Mouse (Mus musculus) kidney, embryonic 15.5 days (tissue): ENCODE data around the gene Aspg. TPM values are rescaled to one million over a fixed set of nuclear protein-coding genes. Genes with fewer than 3 reads are reported as not detected.

Source experiments
- ATAC-seq: fragments of 200-750 bp; cut with Nextera tagmentation; replicated peaks from 2 replicates; pipeline ENCODE4 v1.8.0; 2017; ENCODE audit warnings: moderate TSS enrichment; ENCODE audit not compliant: low FRiP score
- H3K27ac ChIP-seq: fragments of 300-500 bp; sonication (generic); 2 replicates; pipeline ENCODE4 v1.5.1; 2015; ENCODE audit warnings: mild to moderate bottlenecking, inconsistent platforms
- H3K27me3 ChIP-seq: fragments of 300-500 bp; sonication (generic); 2 replicates; pipeline ENCODE4 v1.6.1; 2015; ENCODE audit warnings: inconsistent platforms
- H3K36me3 ChIP-seq: fragments of 300-500 bp; sonication (generic); 2 replicates; pipeline ENCODE4 v1.6.1; 2015; ENCODE audit warnings: inconsistent platforms
- H3K4me1 ChIP-seq: fragments of 300-500 bp; sonication (generic); 2 replicates; pipeline ENCODE4 v1.6.1; 2015; ENCODE audit warnings: inconsistent platforms
- H3K4me2 ChIP-seq: fragments of 300-500 bp; sonication (generic); 2 replicates; pipeline ENCODE4 v1.6.1; 2015; ENCODE audit warnings: moderate library complexity, mild to moderate bottlenecking, inconsistent platforms
- H3K4me3 ChIP-seq: fragments of 300-500 bp; sonication (generic); replicated peaks from 2 replicates; pipeline ENCODE4 v1.5.1; 2015; ENCODE audit warnings: mild to moderate bottlenecking, inconsistent platforms
- H3K9ac ChIP-seq: fragments of 300-500 bp; sonication (generic); 2 replicates; pipeline ENCODE4 v1.6.1; 2015; ENCODE audit warnings: mild to moderate bottlenecking, inconsistent platforms
- H3K9me3 ChIP-seq: fragments of 300-500 bp; sonication (generic); replicated peaks from 2 replicates; pipeline ENCODE4 v1.6.1; 2016; ENCODE audit warnings: inconsistent platforms
- WGBS: fragments of 180-500 bp; shearing (Covaris S2); methylation state at CpG from one replicate; pipeline ENCODE4 v1.1.7; 2015; ENCODE audit warnings: mixed read lengths; 5-methylcytosine and 5-hydroxymethylcytosine counted together
- polyA plus RNA-seq: library from polyadenylated mRNA; unstranded; fragments of >200 nt; fragmentation: Nextera tagmentation; extraction: Ambion mirVana; gene quantifications from 2 replicates; pipeline ENCODE4 v1.2.1, GENCODE M21; 2015

Gene Aspg
- polyA plus RNA-seq, 1 experiment from 2014 or later, result 1.9 TPM

- Histone ChIP-seq H3K27ac (no peak overlapping the region), H3K36me3 (no peaks in the 10 kb centered on the region), H3K4me1 (peaks cover 21% of the 10 kb centered on the region), H3K4me2 (no peak overlapping the region), H3K27me3 (0 out of 2 replicates have a peak, but pooled peaks cover 20% of the 10 kb centered on the region), H3K9ac (no peak overlapping the region), H3K9me3 (no peaks in the 10 kb centered on the region), H3K4me3 (no peak overlapping the region)
- WGBS, result 77% methylated on average over 7 of the region's 7 CpGs
- ATAC-seq, result no peak
Measured at GRCm38 (mm10) chr12:112117649-112118048, 11.2 kb downstream of the Aspg start.

DNA sequence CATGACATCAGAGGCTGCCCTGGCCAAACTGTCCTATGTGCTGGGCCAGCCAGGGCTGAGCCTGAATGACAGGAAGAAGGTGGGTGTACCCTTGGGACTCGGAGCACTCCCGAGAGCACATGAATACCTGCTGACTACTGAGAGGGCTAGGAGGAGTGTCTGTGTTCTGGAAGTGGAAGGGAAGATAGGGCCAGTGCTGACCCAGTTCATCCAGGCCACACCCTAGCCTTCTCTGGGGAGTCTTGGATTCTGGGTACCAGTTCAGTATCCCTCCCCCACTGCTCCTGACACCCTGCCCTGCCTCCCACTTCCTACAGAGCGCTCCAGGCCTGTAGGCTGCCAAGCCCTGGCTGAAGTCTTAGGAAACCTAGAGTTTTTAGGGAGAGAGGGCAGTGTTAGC, 14.7 kb downstream of the Aspg start:
- Histone ChIP-seq H3K27me3 (peaks cover under 1% of the 10 kb centered on the region; the same call in 1 of the 2 replicates), H3K36me3 (no peaks in the 10 kb centered on the region), H3K4me3 (no peak overlapping the region), H3K4me2 (no peak overlapping the region), H3K9ac (no peak overlapping the region), H3K27ac (no peak overlapping the region), H3K9me3 (no peaks in the 10 kb centered on the region), H3K4me1 (peaks cover 15% of the 10 kb centered on the region)
- no peak for ATAC-seq
- WGBS, result 80% methylated on average over 3 of the region's 3 CpGs

DNA sequence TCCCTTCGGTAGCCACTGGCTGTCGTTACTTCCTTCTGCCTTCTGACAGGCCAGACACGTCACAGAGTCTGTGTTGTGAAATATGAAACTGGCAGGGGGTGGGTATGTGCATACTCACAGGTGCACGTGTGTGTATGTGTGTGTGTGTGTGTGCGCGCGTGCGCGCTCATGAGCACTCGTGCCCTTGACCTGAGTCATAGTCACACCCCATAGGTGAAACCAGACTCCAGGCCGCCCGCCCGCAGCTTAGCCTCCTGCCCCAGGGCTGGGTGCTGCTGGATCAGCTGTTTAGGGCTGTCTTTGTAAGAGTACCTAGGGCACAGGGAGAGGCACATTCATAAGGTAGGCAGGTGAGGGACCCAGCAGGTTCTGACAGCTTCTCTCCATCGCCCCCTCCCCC, 19.4 kb downstream of the Aspg start:
- Histone ChIP-seq H3K27me3 (peaks cover 11% of the 10 kb centered on the region), H3K36me3 (no peaks in the 10 kb centered on the region), H3K9me3 (no peaks in the 10 kb centered on the region), H3K9ac (no peak overlapping the region), H3K4me1 (peaks cover 25% of the 10 kb centered on the region), H3K4me3 (no peak overlapping the region), H3K27ac (no peak overlapping the region), H3K4me2 (no peak overlapping the region)
- 60% methylated on average over 14 of the region's 14 CpGs for WGBS
- no peak; the same call in 1 of the 2 replicates for ATAC-seq

DNA sequence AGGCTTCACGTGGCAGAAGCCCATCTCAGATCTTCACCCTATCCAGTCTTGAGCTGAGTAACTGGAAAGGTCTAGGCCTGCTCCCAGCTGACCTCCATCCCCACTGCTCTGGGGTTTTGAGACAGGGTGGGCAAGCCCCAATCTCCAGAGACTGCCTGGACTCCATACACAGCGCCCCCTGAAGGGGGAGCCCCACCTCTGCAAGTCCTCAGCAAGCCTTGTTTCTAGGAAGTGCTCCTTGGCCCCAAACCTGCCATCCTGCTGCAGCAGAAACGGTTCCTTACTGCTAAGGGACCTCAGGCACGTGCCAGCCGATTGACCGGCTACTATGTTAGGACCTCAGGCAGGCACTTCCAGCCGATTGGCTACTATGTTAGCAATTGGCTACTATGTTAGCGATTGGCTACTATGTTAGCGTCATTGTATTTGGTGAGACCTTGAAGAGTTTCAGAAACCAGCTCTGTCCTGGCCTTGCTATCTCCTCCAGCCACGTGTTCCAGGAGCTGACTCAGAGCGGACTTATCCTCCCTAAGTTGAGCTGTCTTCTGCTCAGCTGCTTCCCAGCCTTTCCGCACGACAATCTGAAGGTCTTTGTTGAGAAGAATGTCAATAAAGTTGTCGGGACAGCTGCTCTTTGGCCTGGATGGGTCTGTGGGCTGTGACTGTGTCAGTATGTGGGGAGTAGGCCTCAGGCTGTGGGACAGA, 20.6 kb downstream of the Aspg start:
- no peaks in the 10 kb centered on the region for H3K36me3 ChIP-seq
- H3K27me3 ChIP-seq, result peaks cover 23% of the 10 kb centered on the region
- H3K9ac ChIP-seq, result no peak overlapping the region
- no peak for ATAC-seq
- H3K9me3 ChIP-seq, result no peaks in the 10 kb centered on the region
- WGBS, result 64% methylated on average over 14 of the region's 14 CpGs
- no peak overlapping the region for H3K27ac ChIP-seq
- H3K4me3 ChIP-seq, result no peak overlapping the region
- peaks cover 30% of the 10 kb centered on the region for H3K4me1 ChIP-seq
- no peak overlapping the region for H3K4me2 ChIP-seq

DNA sequence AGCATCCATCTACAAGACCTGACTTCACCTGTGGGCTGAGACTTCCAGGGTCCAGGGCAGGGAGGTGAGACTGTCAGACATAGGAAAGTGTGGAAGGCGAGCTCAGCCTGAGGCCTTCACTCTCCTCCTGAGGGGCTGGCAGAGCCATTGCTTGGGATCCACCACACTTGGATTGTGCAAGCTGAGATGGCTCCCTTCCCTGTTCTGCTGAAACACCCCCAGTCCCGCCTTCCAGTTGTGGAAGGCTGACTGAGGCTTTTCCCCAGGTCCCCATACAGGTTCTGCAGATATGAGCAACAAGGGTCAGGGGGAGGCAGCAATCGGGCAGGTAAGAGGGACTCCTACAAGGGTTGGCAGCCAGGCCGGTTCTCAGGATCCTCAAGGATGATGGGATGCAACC, 22.0 kb downstream of the Aspg start:
- WGBS, result 74% methylated on average over 4 of the region's 4 CpGs
- H3K4me1 ChIP-seq, result peaks cover 30% of the 10 kb centered on the region
- peaks cover 37% of the 10 kb centered on the region for H3K27me3 ChIP-seq
- no peak overlapping the region for H3K4me2 ChIP-seq
- H3K9ac ChIP-seq, result no peak overlapping the region
- H3K27ac ChIP-seq, result 0 out of 2 replicates have a peak overlapping the region, but pooled peaks have one; percentile 92
- H3K4me3 ChIP-seq, result no peak overlapping the region
- H3K36me3 ChIP-seq, result no peaks in the 10 kb centered on the region
- no peaks in the 10 kb centered on the region for H3K9me3 ChIP-seq
- ATAC-seq, result no peak

DNA sequence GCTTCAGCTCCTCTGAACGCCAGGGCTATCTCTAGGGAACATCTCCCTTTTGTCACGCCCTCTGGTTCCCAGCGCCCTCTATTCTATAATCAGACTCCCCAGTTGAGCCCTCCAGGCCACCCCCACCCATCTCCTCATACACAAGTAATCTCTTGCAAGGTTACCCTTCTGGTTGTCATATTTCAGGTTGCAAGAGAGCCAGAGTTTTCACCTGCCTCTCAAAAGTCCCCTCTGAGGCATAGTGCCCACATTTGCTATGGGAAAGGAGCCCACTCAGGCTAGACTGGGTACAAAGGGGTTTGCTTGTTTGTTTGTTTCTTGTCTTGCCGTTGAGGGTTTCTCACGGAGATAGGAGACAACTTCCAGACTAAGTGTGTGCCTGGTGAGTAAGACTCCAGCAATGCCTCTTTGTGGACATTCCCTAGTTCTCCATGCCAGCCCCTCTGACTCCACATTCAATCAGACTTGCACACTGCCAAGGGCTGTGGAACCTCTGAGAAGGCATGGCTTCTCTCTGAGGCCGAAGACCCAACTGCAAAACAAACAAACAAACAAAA, 22.9 kb downstream of the Aspg start:
- Histone ChIP-seq H3K9ac (no peak overlapping the region), H3K27me3 (peaks cover 41% of the 10 kb centered on the region), H3K4me2 (peak overlapping the region; percentile 94; the same call in 1 of the 2 replicates), H3K36me3 (no peaks in the 10 kb centered on the region), H3K4me3 (no peak overlapping the region), H3K27ac (peak overlapping the region; percentile 92), H3K4me1 (peaks cover 30% of the 10 kb centered on the region), H3K9me3 (no peaks in the 10 kb centered on the region)
- WGBS, result 55% methylated on average over 6 of the region's 6 CpGs
- no peak for ATAC-seq

- peak; percentile 79 for ATAC-seq
- no peaks in the 10 kb centered on the region for H3K36me3 ChIP-seq
- H3K4me1 ChIP-seq, result peaks cover 29% of the 10 kb centered on the region
- under 1% methylated on average over 64 of the region's 79 CpGs for WGBS
- H3K9me3 ChIP-seq, result no peaks in the 10 kb centered on the region
- H3K9ac ChIP-seq, result peak overlapping the region; percentile 72
- peak overlapping the region; percentile 92 for H3K27ac ChIP-seq
- peak overlapping the region; percentile 94 for H3K4me2 ChIP-seq
- H3K27me3 ChIP-seq, result peaks cover 46% of the 10 kb centered on the region
- peak overlapping the region; percentile 76 for H3K4me3 ChIP-seq
Measured at GRCm38 (mm10) chr12:112130161-112130860, 23.8 kb downstream of the Aspg start.

- ATAC-seq, result no peak
- no peaks in the 10 kb centered on the region for H3K36me3 ChIP-seq
- H3K27me3 ChIP-seq, result peaks cover 52% of the 10 kb centered on the region
- no peaks in the 10 kb centered on the region for H3K9me3 ChIP-seq
- H3K4me3 ChIP-seq, result peak overlapping the region; percentile 76
- WGBS, result 9% methylated on average over 32 of the region's 32 CpGs
- peak overlapping the region; percentile 92 for H3K27ac ChIP-seq
- peak overlapping the region; percentile 72 for H3K9ac ChIP-seq
- H3K4me1 ChIP-seq, result peaks cover 23% of the 10 kb centered on the region
- peak overlapping the region; percentile 94 for H3K4me2 ChIP-seq
Measured at GRCm38 (mm10) chr12:112130957-112131356, 24.5 kb downstream of the Aspg start.

GRCm38 (mm10) chr12:112140231-112140630, 33.8 kb downstream of the Aspg start:
- no peak for ATAC-seq
- Histone ChIP-seq H3K27me3 (peaks cover 71% of the 10 kb centered on the region), H3K27ac (no peak overlapping the region), H3K4me2 (no peak overlapping the region), H3K9me3 (no peaks in the 10 kb centered on the region), H3K9ac (no peak overlapping the region), H3K4me1 (peaks cover 20% of the 10 kb centered on the region), H3K36me3 (no peaks in the 10 kb centered on the region), H3K4me3 (no peak overlapping the region)
- WGBS, result 8% methylated on average over 5 of the region's 5 CpGs

DNA sequence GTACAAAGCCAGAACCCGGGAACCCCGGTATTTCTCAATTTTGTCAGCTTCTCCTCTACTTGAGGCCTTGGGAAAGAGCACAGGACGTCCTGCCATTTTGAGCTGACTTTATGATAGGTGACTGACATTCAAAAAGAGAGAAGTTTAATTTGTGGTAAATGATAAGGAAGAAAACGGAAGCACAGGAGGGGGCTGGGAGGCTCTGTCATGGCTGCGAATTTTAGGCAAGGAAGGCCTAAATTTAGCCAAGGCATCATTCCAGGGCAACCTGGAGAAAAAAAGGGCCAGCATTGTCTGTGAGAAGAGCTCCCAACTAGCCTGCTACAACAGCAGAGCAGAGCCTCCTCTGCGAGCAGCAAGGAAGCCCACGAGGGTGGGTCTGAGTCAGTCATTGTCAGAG, 34.3 kb downstream of the Aspg start:
- H3K27ac ChIP-seq, result no peak overlapping the region
- peaks cover 25% of the 10 kb centered on the region for H3K4me1 ChIP-seq
- H3K9me3 ChIP-seq, result no peaks in the 10 kb centered on the region
- no peak for ATAC-seq
- no peak overlapping the region for H3K9ac ChIP-seq
- 60% methylated on average over 7 of the region's 7 CpGs for WGBS
- peaks cover 68% of the 10 kb centered on the region for H3K27me3 ChIP-seq
- no peak overlapping the region for H3K4me2 ChIP-seq
- H3K36me3 ChIP-seq, result no peaks in the 10 kb centered on the region
- no peak overlapping the region for H3K4me3 ChIP-seq

- 7% methylated on average over 6 of the region's 6 CpGs for WGBS
- H3K36me3 ChIP-seq, result no peaks in the 10 kb centered on the region
- no peak for ATAC-seq
- H3K4me1 ChIP-seq, result peaks cover 31% of the 10 kb centered on the region
- no peaks in the 10 kb centered on the region for H3K9me3 ChIP-seq
- H3K27me3 ChIP-seq, result peaks cover 68% of the 10 kb centered on the region
- no peak overlapping the region for H3K4me2 ChIP-seq
- no peak overlapping the region for H3K27ac ChIP-seq
- H3K9ac ChIP-seq, result no peak overlapping the region
- no peak overlapping the region for H3K4me3 ChIP-seq
Measured at GRCm38 (mm10) chr12:112141300-112141699, 34.8 kb downstream of the Aspg start.

DNA sequence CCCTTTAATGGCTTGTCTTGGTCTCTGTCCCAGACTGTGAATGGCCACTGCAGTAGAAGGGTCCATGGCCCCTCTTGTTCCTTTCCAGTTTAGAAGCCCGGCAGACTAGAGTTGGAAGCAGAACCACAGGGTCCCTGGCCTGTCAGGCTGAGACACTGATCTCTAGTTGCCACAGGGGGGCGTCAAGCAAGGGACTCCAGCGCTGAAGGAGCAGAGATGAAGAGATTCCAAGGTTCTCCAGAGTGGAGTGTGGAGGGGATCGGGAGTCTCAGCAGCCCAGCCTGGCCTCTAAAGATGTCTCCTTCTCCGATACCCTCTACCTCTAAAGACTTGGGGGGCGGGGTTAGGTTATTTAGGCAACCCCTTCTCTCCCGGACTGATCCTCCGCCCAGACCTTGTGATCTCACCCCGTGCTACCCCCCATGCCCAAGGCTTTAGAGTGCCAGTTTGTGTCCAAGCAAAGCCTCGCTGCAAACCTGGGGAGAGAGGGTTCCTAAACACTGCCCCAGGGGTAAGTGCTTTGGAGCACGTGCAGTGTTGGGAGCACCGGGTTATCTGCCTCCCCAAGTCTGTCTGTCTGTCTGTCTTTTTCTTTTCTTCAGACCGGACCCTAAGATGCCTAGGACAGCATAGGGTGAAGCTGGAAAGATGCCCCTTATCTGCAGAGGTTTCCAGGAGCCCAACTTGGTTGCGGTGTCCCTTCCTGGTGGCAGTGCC, 36.8 kb downstream of the Aspg start:
- Histone ChIP-seq H3K27me3 (peaks cover 71% of the 10 kb centered on the region), H3K27ac (no peak overlapping the region), H3K4me2 (peak overlapping the region; percentile 91), H3K9ac (no peak overlapping the region), H3K4me3 (peak overlapping the region; percentile 57), H3K4me1 (peaks cover 44% of the 10 kb centered on the region), H3K9me3 (no peaks in the 10 kb centered on the region), H3K36me3 (no peaks in the 10 kb centered on the region)
- no peak for ATAC-seq
- 6% methylated on average over 14 of the region's 14 CpGs for WGBS
